Mouse (Mus musculus) thymus, postnatal 0 days (tissue): Measurements from ENCODE around the gene Boll. TPM values are rescaled to one million over a fixed set of nuclear protein-coding genes. Genes with fewer than 3 reads are reported as not detected.

Source experiments
- DNase-seq: peaks from one replicate; pipeline ENCODE4 v3.0.0-alpha.2; 2015; ENCODE audit warnings: low spot score
- polyA plus RNA-seq: library from polyadenylated mRNA; unstranded; fragments of >200 nt; fragmentation: Nextera tagmentation; extraction: Ambion mirVana; gene quantifications from 2 replicates; pipeline ENCODE4 v1.2.1, GENCODE M21; 2015

The Boll gene
- polyA plus RNA-seq, 1 experiment from 2014 or later, result 1.1 TPM

GRCm38 (mm10) chr1:55208500-55209140 is 154.6 kb downstream of the Boll start:
- DNase-seq, result peak; percentile 43

GRCm38 (mm10) chr1:55207561-55207960 is 155.7 kb downstream of the Boll start:
- DNase-seq, result no peak

DNA sequence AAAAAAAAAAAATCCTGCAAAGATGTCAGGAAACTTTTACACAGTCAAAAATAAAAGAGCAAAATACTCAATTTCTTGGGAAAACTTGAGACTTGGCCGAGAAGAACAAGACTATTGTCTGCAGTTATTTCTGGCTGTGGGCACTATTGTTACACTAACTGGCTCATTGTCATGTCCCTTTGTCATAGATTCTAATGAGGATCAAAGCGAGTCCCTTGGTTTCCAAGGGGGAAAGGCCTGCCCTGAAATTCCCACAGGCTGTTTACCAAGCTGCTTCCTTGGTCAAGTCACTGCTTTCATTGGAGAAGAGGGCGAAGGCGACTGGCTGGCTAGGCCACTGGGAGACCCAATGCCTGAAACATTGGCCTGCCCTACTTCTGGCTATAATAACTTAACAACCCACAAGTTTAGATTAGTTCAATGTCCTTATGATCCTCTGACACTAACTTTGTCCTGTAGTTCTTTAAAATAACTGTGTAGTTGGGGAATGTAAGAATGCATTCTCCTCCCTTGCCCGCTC is 157.4 kb downstream of the Boll start:
- DNase-seq, result no peak

DNA sequence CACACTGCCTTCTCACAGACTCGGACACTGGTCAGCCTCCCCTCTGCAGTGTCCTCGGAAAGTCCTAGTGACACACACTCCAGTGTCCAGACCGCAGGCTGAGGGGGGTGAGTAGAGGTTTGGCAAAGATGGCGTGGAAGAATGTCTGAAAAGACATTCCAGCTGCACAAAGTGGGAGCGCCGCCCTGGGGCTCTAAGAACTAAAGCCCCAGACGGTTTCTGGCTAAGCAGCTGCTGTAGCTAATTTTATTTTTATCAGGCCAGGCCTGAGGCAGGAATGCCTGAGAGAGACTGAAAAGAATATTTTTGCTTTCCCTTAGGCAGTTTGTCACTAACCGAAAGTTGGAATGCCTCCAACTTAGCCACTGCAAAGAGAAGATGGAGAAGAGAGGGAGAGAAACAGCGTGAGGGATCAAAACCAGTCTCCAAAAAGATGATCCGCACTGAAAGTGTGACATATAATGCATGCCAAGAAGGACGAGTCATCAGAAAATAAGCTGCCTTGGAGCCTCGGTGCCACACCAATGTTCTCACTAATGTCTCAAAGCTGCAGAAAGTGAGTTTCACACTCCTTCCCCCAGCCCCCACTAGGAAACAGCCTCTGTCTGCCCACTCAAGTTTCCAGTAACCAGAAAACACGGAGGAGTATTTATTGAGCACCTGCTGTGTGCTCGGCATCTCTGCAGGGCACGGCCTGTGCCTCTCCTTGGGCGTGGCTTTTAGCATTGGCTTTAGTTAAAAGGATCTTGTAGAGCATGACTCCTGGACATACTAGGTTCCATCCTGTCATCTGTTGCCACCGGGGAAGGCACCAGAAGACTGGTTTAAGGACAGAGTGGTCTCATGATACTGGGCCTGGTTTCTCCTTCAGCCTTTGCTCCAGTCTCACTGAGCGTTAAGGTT is 161.2 kb downstream of the Boll start:
- DNase-seq, result no peak

DNA sequence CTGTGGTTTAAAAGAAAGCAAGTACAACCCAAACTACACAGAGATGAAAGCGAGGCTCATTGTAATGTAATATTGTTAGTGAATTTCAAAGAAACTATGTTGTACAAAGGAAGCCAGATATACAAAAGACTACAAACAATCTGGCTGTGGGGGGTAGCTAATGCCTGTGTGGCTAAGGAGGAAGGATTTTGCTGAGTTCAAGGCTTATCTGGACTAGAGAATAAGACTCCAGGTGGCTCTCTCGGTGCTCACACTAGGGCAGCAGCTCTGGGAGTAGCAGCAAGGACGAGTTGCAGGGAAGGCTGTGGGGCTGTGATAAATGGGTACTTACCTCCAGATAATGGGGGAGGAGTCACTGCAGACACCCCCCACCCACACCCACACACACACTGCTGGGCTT is 164.6 kb downstream of the Boll start:
- DNase-seq, result no peak

Other genes starting within 250 kb of the Boll start
- 127 and 149 TPM in 2 replicates for gene Mob4, start 232.2 kb downstream of the Boll start, polyA plus RNA-seq
- 0.80 and 1.1 TPM in 2 replicates for gene Rftn2, start 136.7 kb downstream of the Boll start, polyA plus RNA-seq
- gene Mars2, start 126.3 kb downstream of the Boll start, polyA plus RNA-seq, result 3.5 and 3.8 TPM in 2 replicates
- 2.1 and 2.9 TPM in 2 replicates for gene Plcl1, start 42.5 kb upstream of the Boll start, polyA plus RNA-seq